Mouse (Mus musculus) ES-Bruce4 (cell line): ENCODE measurements at regions not wholly inside any gene's neighbourhood (a gene's known extent, or its start where the extent isn't known, plus 50 kb on each side); places are given as distances from the start of the nearest gene placed in this dataset.

ENCODE experiments used
- H3K27ac ChIP-seq: 2 replicates; pipeline ENCODE4 v1.5.1; 2012; ENCODE audit warnings: low read length, inconsistent platforms; ENCODE audit not compliant: insufficient read depth
- H3K27me3 ChIP-seq: 2 replicates; pipeline ENCODE4 v1.6.1; 2012; ENCODE audit warnings: mild to moderate bottlenecking, low read length, inconsistent platforms; ENCODE audit not compliant: control insufficient read depth, poor library complexity, insufficient read depth, severe bottlenecking
- H3K36me3 ChIP-seq: 2 replicates; pipeline ENCODE4 v1.6.1; 2012; ENCODE audit warnings: inconsistent platforms, mild to moderate bottlenecking, low read length, moderate library complexity; ENCODE audit not compliant: control insufficient read depth, poor library complexity, insufficient read depth, severe bottlenecking
- H3K4me1 ChIP-seq: one replicate; pipeline ENCODE4 v1.8.1; 2011; ENCODE audit warnings: low read length; ENCODE audit not compliant: control insufficient read depth, insufficient read depth
- H3K4me3 ChIP-seq: 2 replicates; pipeline ENCODE4 v1.5.1; 2011; ENCODE audit warnings: low read depth, mild to moderate bottlenecking, low read length
- H3K9ac ChIP-seq: 2 replicates; pipeline ENCODE4 v1.6.1; 2012; ENCODE audit warnings: low read depth, mild to moderate bottlenecking, inconsistent platforms; ENCODE audit not compliant: poor library complexity, severe bottlenecking
- H3K9me3 ChIP-seq: replicated peaks from 2 replicates; pipeline ENCODE4 v1.6.1; 2012; ENCODE audit warnings: mild to moderate bottlenecking, low read length, inconsistent platforms; ENCODE audit not compliant: control insufficient read depth, poor library complexity, insufficient read depth, severe bottlenecking
- CTCF ChIP-seq: IDR thresholded peaks from one replicate; pipeline ENCODE4 v1.8.1; 2011; ENCODE audit warnings: low read depth, low read length
- EP300 ChIP-seq: IDR thresholded peaks from 2 replicates; pipeline ENCODE4 v1.6.1; 2011; ENCODE audit warnings: low read depth, low read length; ENCODE audit not compliant: insufficient read depth
- POLR2A ChIP-seq: IDR thresholded peaks from one replicate; pipeline ENCODE4 v1.8.1; 2011; ENCODE audit warnings: low read length; ENCODE audit not compliant: insufficient read depth

DNA sequence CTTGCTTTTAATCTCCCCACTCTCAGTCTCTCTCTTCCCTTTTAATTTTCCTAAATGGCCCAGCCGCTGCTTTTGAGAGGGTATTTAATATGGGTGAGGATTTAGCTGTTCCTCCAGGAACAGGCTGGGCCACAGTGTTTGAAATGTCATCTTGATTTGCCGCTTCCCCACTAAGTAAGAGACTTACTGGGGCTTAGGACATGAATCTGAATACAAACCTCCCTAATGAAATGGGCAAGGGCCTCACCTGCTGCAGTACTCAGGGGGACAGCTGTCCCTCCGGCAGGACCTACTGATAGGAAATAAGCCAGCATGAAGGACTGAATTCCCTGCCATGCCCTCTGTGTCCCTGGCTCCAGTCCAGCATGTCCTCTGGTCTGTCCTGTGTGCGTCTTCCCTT is 50.6 kb upstream of the Prr23a1 start:
- Histone ChIP-seq H3K27me3 (no peaks in the 10 kb centered on the region), H3K4me1 (no peaks in the 10 kb centered on the region), H3K4me3 (no peak overlapping the region), H3K27ac (no peak overlapping the region), H3K9me3 (no peaks in the 10 kb centered on the region), H3K36me3 (no peaks in the 10 kb centered on the region), H3K9ac (no peak overlapping the region)
- TF ChIP-seq EP300: no peak
- TF ChIP-seq POLR2A: no peak
- TF ChIP-seq CTCF: no peak

DNA sequence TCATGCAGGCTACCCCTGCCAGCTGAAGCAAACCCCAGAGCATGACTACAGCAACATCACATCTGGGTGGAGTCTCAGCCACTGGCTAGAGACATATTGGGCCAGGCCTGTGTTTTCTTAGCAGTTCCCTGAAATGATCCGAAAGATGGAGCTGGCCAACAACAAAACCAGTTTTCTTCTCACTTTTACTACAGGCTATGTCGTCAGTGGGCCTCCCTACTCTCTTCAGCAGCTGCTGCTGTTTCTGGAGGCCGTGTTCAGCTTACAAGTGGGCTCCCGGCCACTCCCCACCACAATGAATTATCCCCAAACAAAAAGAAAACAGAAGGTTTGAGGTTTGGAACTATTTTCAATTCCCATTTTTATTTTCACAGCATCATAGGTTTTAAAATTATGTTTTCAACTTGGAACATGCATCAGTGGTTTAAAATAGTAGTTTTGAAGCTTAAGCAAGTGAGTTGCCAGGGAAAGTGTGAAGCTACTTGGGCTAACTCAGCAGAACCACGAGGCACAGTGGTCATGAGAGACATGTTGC is 68.6 kb upstream of the Prr23a1 start:
- H3K4me1 ChIP-seq: no peaks in the 10 kb centered on the region
- H3K36me3 ChIP-seq: no peaks in the 10 kb centered on the region
- H3K27me3 ChIP-seq: no peaks in the 10 kb centered on the region
- no peak overlapping the region for H3K4me3 ChIP-seq
- H3K9me3 ChIP-seq: no peaks in the 10 kb centered on the region
- no peak for TF ChIP-seq POLR2A
- TF ChIP-seq EP300: no peak
- TF ChIP-seq CTCF: no peak
- H3K9ac ChIP-seq: no peak overlapping the region
- H3K27ac ChIP-seq: no peak overlapping the region

DNA sequence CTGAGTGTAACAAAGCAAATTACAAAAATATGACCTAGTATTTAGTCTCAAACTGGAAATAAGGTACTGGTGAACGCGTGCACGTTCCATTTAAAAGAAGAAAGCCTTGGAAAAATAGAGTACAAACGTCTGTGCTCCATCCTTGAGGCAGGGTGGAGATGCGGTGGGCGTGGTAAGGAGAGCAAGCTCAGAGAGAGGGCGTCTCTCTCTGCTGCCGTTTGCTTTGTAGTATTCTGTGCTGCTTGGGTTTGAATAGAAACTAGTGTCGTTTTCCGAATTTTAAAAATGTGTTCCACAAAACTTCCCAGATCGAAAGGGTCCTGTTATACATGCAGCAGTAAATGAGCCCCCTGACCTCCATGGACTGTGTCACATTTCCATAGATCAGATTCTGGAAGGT is 69.1 kb upstream of the Prr23a1 start:
- no peaks in the 10 kb centered on the region for H3K27me3 ChIP-seq
- H3K36me3 ChIP-seq: no peaks in the 10 kb centered on the region
- H3K4me3 ChIP-seq: no peak overlapping the region
- H3K9me3 ChIP-seq: no peaks in the 10 kb centered on the region
- no peak for TF ChIP-seq EP300
- no peak for TF ChIP-seq CTCF
- no peak for TF ChIP-seq POLR2A
- H3K9ac ChIP-seq: no peak overlapping the region
- H3K27ac ChIP-seq: no peak overlapping the region
- no peaks in the 10 kb centered on the region for H3K4me1 ChIP-seq

DNA sequence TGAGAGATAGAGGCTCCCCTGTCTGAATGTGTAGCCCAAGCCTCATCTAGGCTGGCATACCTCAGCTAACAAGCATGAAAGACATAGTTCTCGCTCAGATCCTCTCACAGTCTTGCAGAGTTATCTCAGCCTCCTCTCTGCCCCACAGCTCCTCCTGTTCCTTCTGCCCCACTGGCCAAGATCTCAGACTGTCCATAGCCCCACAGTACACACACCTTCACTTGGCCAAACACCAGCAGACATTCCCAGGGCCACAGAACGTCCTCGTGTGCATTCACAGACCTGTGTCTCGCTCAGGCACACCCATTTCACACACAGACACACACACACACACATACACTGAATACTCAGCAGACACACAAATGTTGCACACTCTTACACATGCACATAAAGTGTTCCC is 87.5 kb upstream of the Prr23a1 start:
- no peaks in the 10 kb centered on the region for H3K9me3 ChIP-seq
- no peaks in the 10 kb centered on the region for H3K4me1 ChIP-seq
- H3K4me3 ChIP-seq: no peak overlapping the region
- no peaks in the 10 kb centered on the region for H3K27me3 ChIP-seq
- no peak overlapping the region for H3K27ac ChIP-seq
- H3K36me3 ChIP-seq: no peaks in the 10 kb centered on the region
- H3K9ac ChIP-seq: no peak overlapping the region
- TF ChIP-seq POLR2A: no peak
- TF ChIP-seq EP300: no peak
- TF ChIP-seq CTCF: no peak

DNA sequence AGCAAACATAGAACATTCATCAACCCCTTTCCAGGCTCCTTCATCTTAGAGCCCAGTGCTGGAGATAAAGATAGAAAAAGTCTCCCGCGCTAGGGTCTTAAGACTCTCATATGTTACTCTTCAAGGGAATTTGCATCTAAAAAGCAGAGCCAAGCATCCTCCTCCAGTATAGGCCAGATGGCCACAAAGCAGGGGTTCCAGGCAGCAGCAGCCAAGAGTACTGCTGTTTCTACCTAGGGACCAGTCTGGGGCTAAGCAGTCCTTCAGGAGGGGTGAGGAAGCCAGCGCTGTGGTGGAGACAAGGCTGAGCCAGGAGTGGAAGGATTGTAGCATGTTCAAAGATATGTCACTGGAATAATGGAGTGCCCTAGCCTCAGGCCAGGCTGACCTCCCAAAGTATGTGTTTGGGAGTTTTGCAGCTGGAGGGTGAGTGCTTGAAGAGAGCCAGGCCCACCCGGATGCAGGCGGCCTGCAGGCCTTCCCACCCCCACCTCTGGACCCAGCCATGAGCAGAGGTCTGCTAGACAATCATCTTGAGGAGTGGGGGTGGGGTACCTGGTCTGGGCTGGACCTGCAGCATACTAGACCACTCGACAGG is 88.8 kb upstream of the Prr23a1 start:
- Histone ChIP-seq H3K4me1 (no peaks in the 10 kb centered on the region), H3K4me3 (no peak overlapping the region), H3K27me3 (no peaks in the 10 kb centered on the region; the same call in 1 of the 2 replicates), H3K27ac (no peak overlapping the region), H3K36me3 (no peaks in the 10 kb centered on the region), H3K9ac (no peak overlapping the region), H3K9me3 (no peaks in the 10 kb centered on the region)
- TF ChIP-seq CTCF: no peak
- TF ChIP-seq EP300: no peak
- TF ChIP-seq POLR2A: no peak

DNA sequence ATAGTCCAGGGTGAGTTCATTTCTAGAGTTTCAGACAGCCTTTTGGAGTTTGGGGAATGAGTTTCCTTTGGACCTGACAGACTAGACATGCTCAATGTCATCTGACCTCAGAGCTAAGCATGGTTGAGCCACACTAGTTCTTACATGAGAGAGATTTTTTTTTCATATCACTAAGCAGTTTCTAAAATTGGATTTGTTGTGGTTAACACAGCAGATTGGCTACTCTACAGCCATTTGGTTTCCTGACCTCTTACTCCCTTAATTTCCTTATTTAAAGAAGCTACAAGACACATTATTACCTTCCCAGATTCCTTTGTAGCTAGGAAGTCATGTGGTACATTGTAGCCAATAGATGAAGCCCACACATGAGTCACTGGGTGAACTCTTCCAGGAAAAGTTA is 98.5 kb upstream of the Prr23a1 start:
- H3K9me3 ChIP-seq: no peaks in the 10 kb centered on the region
- TF ChIP-seq POLR2A: no peak
- no peak for TF ChIP-seq CTCF
- TF ChIP-seq EP300: no peak
- H3K4me1 ChIP-seq: no peaks in the 10 kb centered on the region
- no peaks in the 10 kb centered on the region for H3K27me3 ChIP-seq
- no peak overlapping the region for H3K27ac ChIP-seq
- no peaks in the 10 kb centered on the region for H3K36me3 ChIP-seq
- no peak overlapping the region for H3K9ac ChIP-seq
- H3K4me3 ChIP-seq: no peak overlapping the region
